Mouse (Mus musculus): ENCODE data around the gene Plk1. TPM values are rescaled to one million over a fixed set of nuclear protein-coding genes. Genes with fewer than 3 reads are reported as not detected.

Gene Plk1
- total RNA-seq (2022), result under 1 TPM; 0.31 to 0.66 (median 0.46) TPM

DNA sequence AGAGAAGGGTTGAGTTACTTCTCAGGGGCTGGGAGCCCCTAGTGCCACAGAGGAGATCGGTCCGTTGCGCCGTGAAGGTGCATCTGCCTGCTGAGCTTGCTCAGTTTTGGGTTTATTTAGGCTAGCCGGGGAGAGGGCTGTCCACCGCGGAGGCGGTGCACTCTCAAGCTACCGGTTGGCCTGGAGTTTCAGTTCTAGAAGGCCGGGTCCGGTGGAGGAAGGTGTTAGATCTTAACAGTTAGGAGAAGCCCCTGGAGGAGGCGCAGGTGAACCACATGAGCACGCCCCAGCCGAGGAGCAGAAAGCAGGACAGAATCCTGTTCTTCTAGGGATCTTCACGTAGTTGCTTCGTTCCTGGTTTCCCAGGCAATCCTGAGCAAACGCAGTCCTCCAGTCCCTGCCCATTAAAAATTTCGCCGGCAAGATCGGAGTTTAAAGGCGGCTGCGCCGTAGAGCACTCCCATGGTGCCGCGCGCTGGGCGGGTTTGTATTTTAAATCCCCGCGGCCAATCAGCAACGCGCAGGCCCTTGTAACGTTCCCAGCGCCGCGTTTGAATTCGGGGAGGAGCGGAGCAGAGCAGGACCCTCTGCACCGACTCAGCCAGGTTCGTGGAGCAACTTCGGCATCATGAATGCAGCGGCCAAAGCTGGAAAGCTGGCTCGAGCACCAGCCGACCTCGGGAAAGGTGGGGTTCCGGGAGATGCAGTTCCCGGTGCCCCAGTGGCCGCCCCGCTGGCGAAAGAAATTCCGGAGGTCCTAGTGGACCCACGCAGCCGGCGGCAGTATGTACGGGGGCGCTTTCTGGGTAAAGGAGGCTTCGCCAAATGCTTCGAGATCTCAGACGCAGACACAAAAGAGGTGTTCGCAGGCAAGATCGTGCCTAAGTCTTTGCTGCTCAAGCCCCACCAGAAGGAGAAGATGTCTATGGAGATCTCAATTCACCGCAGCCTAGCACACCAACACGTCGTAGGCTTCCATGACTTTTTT, at the start of gene Plk1:
Gene Plk1, plus strand, starts transcription at position 525 of the 988 bp plus-strand sequence.
- peak; percentile 78 for DNase-seq (ENCODE audit: low spot score)

DNA sequence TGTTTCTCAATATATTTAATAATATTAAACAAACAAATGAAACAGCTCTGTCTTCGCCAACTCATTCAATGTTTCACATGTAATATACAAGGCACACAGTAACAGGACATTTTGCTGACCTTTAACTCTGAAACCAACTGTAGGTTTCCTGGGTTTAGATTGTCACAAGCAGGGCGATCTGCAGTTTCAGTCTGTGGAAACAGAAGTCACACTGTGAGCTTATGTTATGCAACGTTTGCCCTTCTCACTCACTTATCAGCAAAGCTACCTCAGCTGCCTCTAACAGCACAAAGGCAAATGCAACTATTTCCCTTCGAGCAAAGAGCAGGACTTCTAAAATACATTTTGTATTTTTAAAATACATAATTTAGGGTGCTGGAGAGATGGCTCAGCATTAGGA, 35.7 kb upstream of the Plk1 start:
- no peak for DNase-seq (ENCODE audit: low spot score)

DNA sequence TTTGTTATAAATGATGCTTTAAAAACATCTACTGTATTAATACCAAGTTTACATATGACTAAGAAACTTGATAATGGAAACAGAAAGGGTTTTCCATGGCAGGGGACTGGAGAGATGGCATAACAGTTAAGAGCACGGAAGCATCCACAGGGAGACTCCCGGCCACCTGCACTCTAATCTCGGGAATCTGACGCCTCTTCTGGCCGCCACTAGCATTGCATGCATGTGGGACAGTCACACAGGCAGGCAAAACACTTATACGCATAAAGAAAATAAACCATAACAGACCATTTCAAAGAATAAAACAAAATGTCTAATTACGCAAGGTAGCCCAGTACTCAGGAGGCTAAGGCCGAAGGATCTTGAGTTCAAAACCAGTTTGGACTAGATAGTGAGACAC, 33.6 kb upstream of the Plk1 start:
- no peak for DNase-seq (ENCODE audit: low spot score)

DNA sequence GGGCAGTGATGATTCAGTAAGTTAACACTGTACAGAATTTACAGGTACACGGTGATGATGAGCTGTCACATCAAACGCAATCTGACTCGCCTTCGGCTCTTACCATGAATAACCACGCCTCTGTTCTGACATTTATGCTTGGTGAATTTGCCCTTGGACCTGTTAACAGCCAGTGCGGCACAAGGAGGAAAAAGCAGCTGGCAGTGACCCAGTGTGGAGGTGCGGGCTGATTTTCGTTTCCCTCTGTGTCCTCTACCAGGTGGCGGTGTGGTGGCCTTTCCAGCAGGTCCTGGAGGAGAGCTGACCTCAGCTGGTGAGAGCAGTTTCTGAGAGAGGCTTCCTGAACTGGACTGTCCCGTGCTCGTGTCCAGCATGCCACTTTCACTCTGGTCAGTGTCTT, 32.3 kb upstream of the Plk1 start:
- DNase-seq (ENCODE audit: low spot score), result no peak

DNA sequence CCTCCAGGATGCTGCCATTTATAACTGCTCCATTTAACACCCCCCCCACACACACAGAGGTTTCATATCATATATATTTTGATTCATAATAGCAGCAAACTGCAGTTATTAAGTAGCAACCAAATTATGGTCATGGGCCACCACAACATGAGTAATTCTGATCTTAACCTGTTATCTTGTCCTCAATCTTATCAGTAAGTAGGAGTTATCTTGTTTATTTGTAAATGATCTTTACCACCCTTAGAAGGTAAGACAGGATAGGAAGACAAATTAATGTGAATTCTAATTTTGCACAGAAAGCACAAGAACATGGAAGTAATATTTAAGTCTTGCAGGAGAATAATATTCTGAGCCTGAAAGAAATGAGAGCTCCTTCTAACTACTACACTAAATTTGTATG, 27.4 kb upstream of the Plk1 start:
- no peak for DNase-seq (ENCODE audit: low spot score)

DNA sequence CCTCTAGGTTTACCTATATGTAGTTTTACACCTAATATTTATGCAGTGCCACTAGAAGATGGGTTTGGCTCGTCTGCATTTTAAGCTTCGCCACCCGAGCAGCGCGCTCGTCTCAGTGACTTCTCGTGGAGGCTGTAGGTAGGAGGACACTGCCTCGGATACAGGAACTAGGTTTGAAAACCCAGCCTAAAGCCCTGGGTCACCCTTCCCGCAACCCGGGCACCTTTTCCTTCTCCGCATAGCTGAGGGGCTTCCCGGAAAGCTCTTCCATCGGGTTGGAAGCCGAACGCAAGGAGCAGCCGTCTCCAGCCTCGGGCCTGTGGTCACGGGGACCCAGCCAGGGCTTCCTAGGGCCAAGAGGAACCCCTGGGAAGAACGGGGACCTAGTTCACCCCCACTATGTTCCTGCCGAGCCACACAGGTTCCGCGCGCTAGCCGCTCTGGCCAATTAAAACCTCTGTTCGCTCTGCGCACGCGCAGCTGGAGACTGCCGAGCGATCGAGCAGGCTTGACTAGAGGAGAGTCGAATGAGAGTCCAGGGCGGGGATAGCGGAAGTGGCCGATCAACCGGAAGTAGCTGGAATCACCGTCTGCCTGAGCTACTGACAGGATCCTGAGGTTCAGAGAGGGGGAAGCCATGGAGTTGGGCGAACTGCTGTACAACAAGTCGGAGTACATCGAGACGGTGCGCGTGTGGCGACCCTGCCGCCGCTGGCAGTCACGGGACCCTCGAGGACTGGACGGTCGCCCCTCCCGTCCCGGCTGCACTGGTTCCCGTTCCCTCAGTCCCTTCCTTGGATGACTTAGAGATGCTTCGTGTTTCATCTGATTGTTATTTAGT, 26.5 kb upstream of the Plk1 start, which contains the start of the genes Palb2 and Dctn5:
Gene Palb2, minus strand, starts transcription at position 489 of the 841 bp plus-strand sequence.
Gene Dctn5, plus strand, starts transcription at position 545 of the 841 bp plus-strand sequence.
- DNase-seq (ENCODE audit: low spot score), result peak; percentile 100

DNA sequence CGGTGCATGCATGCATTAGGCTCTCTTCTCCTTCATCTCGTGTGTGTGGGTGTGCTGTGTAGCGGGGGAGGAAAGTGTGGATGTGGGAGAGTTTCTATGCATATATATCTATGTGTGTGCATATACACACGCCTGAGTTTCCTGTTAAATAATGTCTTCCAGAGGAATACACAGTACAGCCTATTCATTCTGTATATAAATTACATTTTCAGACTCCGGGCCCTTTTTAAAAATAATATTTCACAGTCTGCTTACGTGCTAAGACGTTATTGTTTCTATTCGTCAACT, 26.0 kb upstream of the Plk1 start:
- DNase-seq (ENCODE audit: low spot score), result no peak

DNA sequence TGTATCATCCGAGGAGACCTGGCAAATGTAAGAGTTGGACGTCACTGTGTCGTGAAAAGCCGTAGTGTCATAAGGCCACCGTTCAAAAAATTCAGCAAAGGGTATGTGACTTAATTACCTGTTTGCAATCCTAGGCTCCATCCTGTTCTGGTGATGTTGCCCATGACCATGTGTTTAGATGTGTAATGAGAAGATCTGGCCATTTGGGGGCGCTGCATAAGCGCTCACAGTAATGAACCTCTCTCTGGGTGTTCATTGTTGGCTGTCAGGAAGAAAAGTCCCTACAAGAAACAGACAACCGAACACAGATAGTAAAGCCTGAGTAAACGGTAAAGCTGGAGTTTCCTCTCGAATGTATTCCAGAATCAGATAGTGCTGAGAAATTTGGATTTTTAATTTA, 24.2 kb upstream of the Plk1 start:
- no peak for DNase-seq (ENCODE audit: low spot score)

DNA sequence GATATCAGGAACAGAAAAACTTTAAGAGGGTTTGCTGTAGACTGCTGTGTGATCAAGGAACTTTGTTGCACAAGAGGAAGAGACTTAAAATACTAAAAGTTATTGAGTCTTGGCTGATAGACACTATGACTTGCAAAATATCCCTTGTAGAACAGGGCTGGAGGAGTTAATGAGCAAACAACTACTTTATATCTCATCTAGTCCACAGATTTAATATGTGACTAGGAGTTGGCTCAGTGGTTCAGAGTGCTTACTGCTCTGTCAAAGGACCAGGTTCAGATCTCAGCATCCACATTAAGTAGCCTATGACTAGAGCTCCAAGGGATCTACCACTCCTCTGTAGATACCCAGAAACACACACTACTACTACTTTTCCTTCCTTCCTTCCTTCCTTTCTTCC, 22.2 kb upstream of the Plk1 start:
- no peak for DNase-seq (ENCODE audit: low spot score)

DNA sequence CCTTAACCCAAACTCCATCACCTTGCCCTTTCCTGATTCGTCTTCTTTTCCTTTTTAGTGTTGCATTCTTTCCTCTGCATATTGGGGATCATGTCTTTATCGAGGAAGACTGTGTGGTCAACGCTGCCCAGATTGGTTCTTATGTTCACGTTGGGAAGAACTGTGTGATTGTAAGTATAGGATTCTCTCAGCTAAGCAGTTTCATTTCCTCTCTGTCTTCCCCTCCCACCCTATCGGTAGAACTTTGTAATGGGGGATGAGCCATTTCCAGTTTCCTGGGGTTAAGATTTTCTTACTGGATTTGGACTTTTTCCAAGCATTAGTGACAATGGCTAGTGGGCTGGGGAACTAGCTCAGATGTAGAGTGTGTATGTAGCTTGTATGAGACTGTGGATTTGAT, 21.0 kb upstream of the Plk1 start:
- no peak for DNase-seq (ENCODE audit: low spot score)

DNA sequence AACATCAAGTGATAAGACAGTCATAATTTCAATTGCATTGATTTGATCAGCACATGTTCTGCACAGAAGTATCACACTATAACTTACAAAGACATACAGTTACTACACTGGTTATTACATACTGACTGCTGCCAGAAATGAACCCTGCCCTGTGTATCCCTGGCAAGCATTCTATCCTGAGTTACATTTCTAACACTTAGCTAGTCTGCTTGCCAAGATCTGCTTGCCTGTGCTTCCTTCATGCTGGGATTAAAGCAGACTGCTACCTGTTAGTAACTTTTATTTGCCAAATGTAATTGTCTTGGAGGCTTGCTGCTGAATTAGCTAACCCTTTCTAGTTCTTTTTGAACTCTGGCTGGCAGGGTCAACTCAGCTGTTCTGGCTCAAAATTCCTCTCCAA, 18.2 kb upstream of the Plk1 start:
- DNase-seq (ENCODE audit: low spot score), result no peak

DNA sequence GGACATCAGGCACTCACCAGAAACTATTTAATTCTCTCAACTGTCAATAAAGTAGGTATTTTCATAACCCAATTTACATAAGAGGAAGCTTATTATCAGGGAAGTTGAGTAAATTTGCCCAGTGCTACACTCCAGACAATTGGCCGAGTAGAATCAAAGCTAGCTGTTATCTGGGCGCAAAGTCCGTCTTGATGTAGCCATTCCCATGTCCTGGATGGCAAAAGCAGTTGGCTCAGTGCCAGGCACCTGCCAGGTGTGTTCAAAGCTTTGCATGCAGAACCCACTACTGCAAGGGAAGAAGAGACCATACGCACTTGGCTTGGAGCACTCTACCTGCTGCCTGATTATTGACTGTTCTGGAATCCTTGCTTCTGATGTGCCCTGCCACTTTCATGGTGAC, 6.8 kb upstream of the Plk1 start:
- no peak for DNase-seq (ENCODE audit: low spot score)

DNA sequence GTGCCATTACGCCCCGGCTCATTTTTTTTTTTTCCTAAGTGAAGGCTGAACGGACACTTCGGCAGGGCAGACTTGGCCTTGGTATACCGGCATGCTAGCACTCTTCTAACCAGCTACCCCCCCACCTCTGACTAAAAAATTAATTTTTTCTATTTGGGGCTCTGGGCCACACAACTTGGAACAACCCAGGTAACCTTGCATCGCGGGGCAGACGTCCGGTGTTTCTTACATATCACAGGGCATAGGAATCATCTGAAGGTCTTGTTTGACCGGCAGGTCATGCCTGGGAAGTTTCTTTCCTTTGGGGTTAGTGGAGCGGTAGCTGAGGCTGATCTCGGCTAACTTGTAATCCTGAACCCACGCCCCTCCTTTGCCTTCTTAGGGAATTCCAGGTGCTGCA, 751 bp upstream of the Plk1 start:
- no peak for DNase-seq (ENCODE audit: low spot score)

DNA sequence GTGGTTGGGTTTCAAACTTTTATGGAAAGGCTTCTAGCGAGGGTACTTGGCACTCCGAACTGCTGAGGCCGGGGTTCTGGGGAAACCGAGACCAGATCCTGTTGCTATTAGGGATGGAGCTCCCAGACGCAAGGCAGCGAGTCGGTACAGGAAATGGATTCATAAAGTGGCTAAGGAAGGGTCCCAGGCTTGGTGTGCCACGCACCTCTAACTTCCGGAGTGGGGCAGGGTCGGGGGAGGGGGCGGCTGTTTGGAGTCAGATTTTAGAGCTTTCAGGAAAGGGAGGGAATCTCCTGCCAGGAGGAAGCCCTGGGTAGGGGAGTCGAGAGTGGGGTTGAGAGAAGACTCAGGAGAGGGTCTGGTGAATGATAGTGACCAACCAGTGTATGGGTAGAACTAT, 798 bp downstream of the Plk1 start:
- DNase-seq (ENCODE audit: low spot score), result no peak

DNA sequence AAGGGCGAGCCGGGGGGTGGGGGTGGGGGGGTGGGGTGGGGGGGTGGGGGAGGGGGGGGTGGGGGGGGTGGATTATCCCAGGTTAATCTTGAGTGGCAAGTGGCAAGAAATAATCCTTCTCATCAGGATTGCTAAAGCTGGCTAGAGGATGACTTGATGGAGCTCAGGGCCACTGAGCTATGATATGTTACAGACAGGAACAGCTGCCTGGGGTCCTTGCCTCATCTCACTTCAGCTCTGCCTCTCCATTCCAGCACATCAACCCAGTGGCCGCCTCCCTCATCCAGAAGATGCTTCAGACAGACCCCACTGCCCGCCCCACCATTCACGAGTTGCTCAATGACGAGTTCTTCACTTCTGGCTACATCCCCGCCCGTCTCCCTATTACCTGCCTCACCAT, 4.5 kb downstream of the Plk1 start:
- DNase-seq (ENCODE audit: low spot score), result no peak

DNA sequence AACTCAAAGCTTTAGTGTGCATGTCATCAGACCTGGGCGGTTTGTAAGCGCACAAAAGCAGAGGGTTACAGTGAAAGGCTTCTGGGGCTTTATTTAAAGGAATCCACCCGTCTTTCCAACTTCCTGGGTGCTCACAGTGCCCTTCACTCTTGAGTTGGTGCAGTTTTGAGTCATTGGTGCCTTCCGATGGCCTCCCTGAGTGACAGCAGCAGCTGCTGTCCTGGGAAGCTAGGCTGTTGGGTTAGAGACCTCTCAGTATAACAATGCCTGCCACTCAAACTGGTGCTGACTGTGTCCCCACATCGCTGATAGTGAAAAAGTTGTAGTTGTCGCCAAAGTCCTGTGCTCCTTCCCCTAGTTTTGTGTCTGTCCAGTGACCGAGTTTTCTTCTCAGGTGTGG, 8.0 kb downstream of the Plk1 start:
- DNase-seq (ENCODE audit: low spot score), result no peak

DNA sequence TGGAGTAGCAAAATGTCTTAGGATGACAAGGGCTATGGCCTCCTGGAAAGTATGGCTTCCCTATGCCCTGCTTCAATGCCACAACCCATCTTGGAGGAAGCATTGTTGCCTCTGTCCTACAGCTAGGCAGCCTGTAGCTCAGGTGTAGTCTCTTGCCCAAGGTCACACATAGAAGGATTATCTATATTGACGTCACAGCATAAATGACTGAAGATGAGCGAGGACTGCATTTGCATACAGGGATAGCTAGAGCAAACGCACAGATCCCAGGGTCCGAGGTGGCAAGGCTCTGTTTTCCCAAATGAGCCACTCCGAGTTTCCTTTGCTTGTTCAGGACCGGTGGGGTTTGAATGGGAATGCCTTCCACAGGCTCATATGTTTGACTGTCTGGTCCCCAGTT, 11.5 kb downstream of the Plk1 start:
- DNase-seq (ENCODE audit: low spot score), result no peak

DNA sequence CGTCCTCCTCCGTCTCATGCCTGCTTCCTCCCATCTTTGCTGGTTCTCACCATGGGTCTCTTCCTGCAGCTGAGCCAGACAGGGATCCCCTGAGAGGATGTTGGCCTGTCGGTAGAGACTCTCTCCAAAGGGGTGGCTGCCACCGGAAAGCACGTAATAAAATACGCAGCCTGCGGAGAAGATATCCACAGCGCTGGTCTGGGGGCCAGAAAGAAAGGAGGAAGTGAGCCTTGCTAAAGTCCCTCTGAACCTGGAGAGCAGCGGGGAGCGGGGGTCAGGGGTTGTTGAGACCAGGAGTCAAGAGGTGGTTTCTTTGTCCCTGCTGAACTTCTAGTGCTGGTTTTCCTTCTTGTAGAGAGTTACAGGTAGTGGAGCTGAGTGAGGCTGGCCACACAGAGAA, 12.4 kb downstream of the Plk1 start:
- no peak for DNase-seq (ENCODE audit: low spot score)

DNA sequence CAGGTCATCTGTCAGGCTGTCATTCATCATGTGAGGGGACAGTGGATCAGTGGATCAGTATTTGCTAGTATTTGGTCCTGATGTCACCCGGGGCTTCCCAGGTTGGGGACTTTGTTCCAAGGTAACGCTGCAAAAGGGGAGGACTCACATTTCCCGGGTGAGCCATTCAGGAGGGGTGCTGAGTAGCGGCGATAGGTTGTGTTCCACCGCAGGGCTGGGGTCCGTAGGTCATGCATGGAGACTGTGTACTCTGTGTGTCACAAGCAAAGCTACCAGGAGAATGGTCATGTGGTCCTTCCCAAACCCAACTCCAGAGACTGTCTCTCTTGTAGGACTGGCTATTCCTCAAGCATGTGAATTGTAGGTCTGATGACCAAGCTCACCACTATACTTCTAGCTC, 21.5 kb downstream of the Plk1 start:
- DNase-seq (ENCODE audit: low spot score), result no peak

DNA sequence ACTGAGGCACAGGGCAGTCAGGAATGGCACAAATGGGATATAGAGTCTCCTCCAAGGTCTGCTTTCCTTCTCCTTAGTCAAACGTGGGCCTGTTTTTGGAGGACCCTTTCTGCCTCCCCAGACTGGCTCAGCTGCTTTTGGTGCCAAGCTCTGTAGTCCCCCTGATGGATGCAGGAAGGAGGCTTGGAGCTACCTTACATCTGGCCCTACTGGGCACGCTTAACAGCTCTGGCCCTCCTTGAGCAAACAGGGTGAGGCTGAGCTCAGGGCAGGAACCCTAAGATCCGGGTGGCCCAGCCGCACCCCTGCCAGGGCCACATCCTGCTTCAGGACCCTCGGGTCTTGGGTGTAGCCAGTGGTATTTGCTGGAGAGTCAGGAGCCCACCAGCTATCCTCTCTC, 25.3 kb downstream of the Plk1 start:
- no peak for DNase-seq (ENCODE audit: low spot score)

DNA sequence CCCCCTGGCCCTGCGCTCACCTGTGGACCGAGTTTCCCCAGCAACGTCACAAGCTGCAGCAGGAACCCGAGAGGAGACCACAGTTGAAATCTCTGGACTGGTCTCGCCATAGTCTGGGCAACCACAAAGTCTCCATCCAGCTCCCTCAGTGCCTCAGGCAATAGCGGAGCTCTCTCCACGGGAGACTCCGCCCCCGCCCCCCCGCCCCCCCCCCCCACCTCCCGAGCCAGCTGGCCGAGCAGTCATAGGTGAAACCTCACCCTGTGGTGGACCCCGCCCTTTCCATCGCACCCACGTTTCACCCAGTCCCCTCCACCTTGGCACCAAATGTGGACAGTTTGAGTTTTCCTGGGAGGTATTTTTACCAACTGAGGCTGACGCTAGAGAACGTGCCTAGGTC, 26.8 kb downstream of the Plk1 start, which contains the start of gene Ern2:
Gene Ern2, minus strand, starts transcription at position 165 of the 400 bp plus-strand sequence.
- DNase-seq (ENCODE audit: low spot score), result no peak

DNA sequence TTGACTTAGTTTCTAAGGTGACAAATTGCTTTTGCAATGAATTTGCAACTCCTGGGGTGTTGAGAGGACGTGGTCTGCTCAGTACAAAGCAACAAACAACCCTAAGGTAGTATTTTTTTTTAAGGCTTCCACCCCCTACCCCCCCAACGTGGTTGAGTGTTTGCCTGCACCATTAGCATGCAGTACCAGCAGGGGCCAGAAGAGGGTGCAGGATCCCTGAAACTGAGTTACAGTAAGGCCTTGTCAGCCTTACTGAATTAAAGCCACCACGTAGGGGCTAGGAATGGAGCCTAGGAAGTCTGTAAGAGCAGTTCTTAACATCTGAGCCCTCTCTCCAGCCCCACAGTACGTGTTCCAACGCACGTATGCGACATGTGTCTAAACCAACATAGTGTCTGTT, 30.2 kb downstream of the Plk1 start:
- DNase-seq (ENCODE audit: low spot score), result no peak

DNA sequence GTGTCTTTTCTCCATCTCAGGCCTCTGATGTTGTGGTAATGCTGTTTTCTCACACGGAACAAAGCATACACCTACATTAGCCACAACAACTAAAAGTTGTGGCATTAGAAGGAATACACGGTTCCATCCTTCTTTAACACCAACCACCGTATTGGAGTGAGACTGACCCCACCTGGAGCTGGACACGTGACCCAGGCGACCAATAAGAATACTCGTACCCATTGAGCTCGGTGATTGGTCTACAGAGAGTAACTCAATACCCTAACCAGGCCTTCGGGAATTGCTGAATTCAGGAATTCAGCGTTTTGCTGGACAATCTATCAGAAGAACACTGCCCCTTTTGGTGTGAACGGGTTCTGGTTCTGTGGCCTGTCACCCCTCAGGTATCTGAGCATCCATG, 31.9 kb downstream of the Plk1 start:
- no peak for DNase-seq (ENCODE audit: low spot score)

All from heart, adult 8-10 months (tissue).